Mouse (Mus musculus) cortical plate, adult 2 months (tissue): Measurements from ENCODE around the gene Gm5592. TPM values are rescaled to one million over a fixed set of nuclear protein-coding genes. Genes with fewer than 3 reads are reported as not detected.
"Not testable (repeated sequence)": the region's sequence is repeated elsewhere in the genome, so short reads cannot be mapped to it uniquely, and the experiment has no call there.

ENCODE experiments used
- H3K27ac ChIP-seq: fragments of 200-500 bp; 2 replicates; pipeline ENCODE4 v1.5.1; 2012; ENCODE audit warnings: low read length, control low read depth, inconsistent platforms; ENCODE audit not compliant: insufficient read depth
- H3K4me1 ChIP-seq: fragments of 200-500 bp; 2 replicates; pipeline ENCODE4 v1.6.1; 2011; ENCODE audit warnings: low read length; ENCODE audit not compliant: control insufficient read depth, insufficient read depth
- H3K4me3 ChIP-seq: fragments of 200-500 bp; 2 replicates; pipeline ENCODE4 v1.5.1; 2011; ENCODE audit warnings: mild to moderate bottlenecking, low read length, control low read depth; ENCODE audit not compliant: insufficient read depth
- CTCF ChIP-seq: fragments of 200-500 bp; IDR thresholded peaks from 2 replicates; pipeline ENCODE4 v1.5.1; 2011; ENCODE audit warnings: mild to moderate bottlenecking, control low read depth, low read length; ENCODE audit not compliant: insufficient read depth; ENCODE audit errors: extremely low read depth
- POLR2A ChIP-seq: fragments of 200-500 bp; IDR thresholded peaks from 2 replicates; pipeline ENCODE4 v1.6.1; 2011; ENCODE audit warnings: mild to moderate bottlenecking, low read length, control low read depth; ENCODE audit not compliant: insufficient read depth; ENCODE audit errors: extremely low read depth
- polyA plus RNA-seq: library from polyadenylated mRNA; depleted of rRNA; stranded (reverse); fragments of >200 nt; gene quantifications from 2 replicates; pipeline ENCODE4 v1.2.3, GENCODE M21; 2012; rRNA removed

Gene Gm5592
- polyA plus RNA-seq, result not detected in 2 replicates

GRCm38 (mm10) chr7:41153541-41153940, at the start of gene Gm5592:
Gm5592 (plus strand) TSS chr7:41153841.
- not testable (repeated sequence) for H3K4me1 ChIP-seq, H3K4me3 ChIP-seq, H3K27ac ChIP-seq

- H3K4me1 ChIP-seq, H3K4me3 ChIP-seq, H3K27ac ChIP-seq: not testable (repeated sequence)
Observed at GRCm38 (mm10) chr7:41155806-41156205, 2.2 kb downstream of the Gm5592 start.

GRCm38 (mm10) chr7:41157879-41158278, 4.2 kb downstream of the Gm5592 start:
- not testable (repeated sequence) for H3K27ac ChIP-seq, H3K4me3 ChIP-seq, H3K4me1 ChIP-seq

- not testable (repeated sequence) for H3K27ac ChIP-seq, H3K4me1 ChIP-seq, H3K4me3 ChIP-seq
Observed at GRCm38 (mm10) chr7:41158562-41158961, 4.9 kb downstream of the Gm5592 start.

GRCm38 (mm10) chr7:41193671-41194070, 40.0 kb downstream of the Gm5592 start:
- Histone ChIP-seq H3K4me1 (no peaks in the 10 kb centered on the region), H3K4me3 (no peak overlapping the region), H3K27ac (no peak overlapping the region)
- TF ChIP-seq CTCF (no peak), POLR2A (no peak)

Other genes starting within 250 kb of the Gm5592 start
- gene 4930433I11Rik, start 166.3 kb upstream of the Gm5592 start, polyA plus RNA-seq, result not detected in 2 replicates
- not detected in 2 replicates for gene Gm4884, start 121.1 kb upstream of the Gm5592 start, polyA plus RNA-seq
- 8.5 and 8.9 TPM in 2 replicates for gene AI987944, start 239.5 kb downstream of the Gm5592 start, polyA plus RNA-seq